Mouse (Mus musculus) limb, embryonic 12.5 days (tissue): ENCODE results near the gene Pald1. TPM values are rescaled to one million over a fixed set of nuclear protein-coding genes. Genes with fewer than 3 reads are reported as not detected.

Experiments used
- ATAC-seq: fragments of 200-750 bp; cut with Nextera tagmentation; 2 replicates; pipeline ENCODE4 v1.8.0; 2017; ENCODE audit warnings: low read depth, moderate TSS enrichment; ENCODE audit not compliant: insufficient number of reproducible peaks, insufficient read depth, low FRiP score, low TSS enrichment
- H3K27ac ChIP-seq: fragments of 300-500 bp; sonication (generic); 2 replicates; pipeline ENCODE4 v1.5.1; 2016; ENCODE audit warnings: mild to moderate bottlenecking, moderate library complexity
- H3K27me3 ChIP-seq: fragments of 300-500 bp; sonication (generic); 2 replicates; pipeline ENCODE4 v1.6.1; 2016; ENCODE audit warnings: mild to moderate bottlenecking, moderate library complexity
- H3K36me3 ChIP-seq: fragments of 300-500 bp; sonication (generic); 2 replicates; pipeline ENCODE4 v1.6.1; 2016; ENCODE audit warnings: mild to moderate bottlenecking, moderate library complexity
- H3K4me1 ChIP-seq: fragments of 300-500 bp; sonication (generic); replicated peaks from 2 replicates; pipeline ENCODE4 v1.6.1; 2016
- H3K4me2 ChIP-seq: fragments of 300-500 bp; sonication (generic); 2 replicates; pipeline ENCODE4 v1.6.1; 2016; ENCODE audit warnings: mild to moderate bottlenecking, moderate library complexity
- H3K4me3 ChIP-seq: fragments of 300-500 bp; sonication (generic); replicated peaks from 2 replicates; pipeline ENCODE4 v1.5.1; 2016; ENCODE audit warnings: mild to moderate bottlenecking
- H3K9ac ChIP-seq: fragments of 300-500 bp; sonication (generic); replicated peaks from 2 replicates; pipeline ENCODE4 v1.6.1; 2016; ENCODE audit warnings: mild to moderate bottlenecking, moderate library complexity
- H3K9me3 ChIP-seq: fragments of 300-500 bp; sonication (generic); 2 replicates; pipeline ENCODE4 v1.6.1; 2016; ENCODE audit warnings: mild to moderate bottlenecking, moderate library complexity
- WGBS: fragments of 180-500 bp; shearing (Covaris S2); methylation state at CpG from one replicate; pipeline ENCODE4 v1.1.7; 2016; 5-methylcytosine and 5-hydroxymethylcytosine counted together
- polyA plus RNA-seq: library from polyadenylated mRNA; unstranded; fragments of >200 nt; fragmentation: Nextera tagmentation; extraction: Ambion mirVana; gene quantifications from 2 replicates; pipeline ENCODE4 v1.2.1, GENCODE M21; 2016

The Pald1 gene
- polyA plus RNA-seq, 1 experiment from 2014 or later: 25.8 TPM

- Histone ChIP-seq H3K27ac (no peak overlapping the region), H3K4me1 (peaks cover 14% of the 10 kb centered on the region), H3K9ac (0 out of 2 replicates have a peak overlapping the region, but pooled peaks have one; percentile 27), H3K27me3 (peaks cover 73% of the 10 kb centered on the region), H3K9me3 (no peaks in the 10 kb centered on the region), H3K36me3 (no peaks in the 10 kb centered on the region), H3K4me2 (peak overlapping the region; percentile 88), H3K4me3 (0 out of 2 replicates have a peak overlapping the region, but pooled peaks have one; percentile 19)
- WGBS: 4% methylated on average over 24 of the region's 24 CpGs
- ATAC-seq: no peak
These were observed 35.8 kb upstream of the Pald1 start for GRCm38 (mm10) chr10:61419146-61419545.

GRCm38 (mm10) chr10:61418131-61418900, 35.0 kb upstream of the Pald1 start:
- Histone ChIP-seq H3K27ac (no peak overlapping the region), H3K9me3 (no peaks in the 10 kb centered on the region), H3K9ac (peak overlapping the region; percentile 48; the same call in 1 of the 2 replicates), H3K27me3 (peaks cover 77% of the 10 kb centered on the region), H3K36me3 (no peaks in the 10 kb centered on the region), H3K4me2 (peak overlapping the region; percentile 88), H3K4me1 (peaks cover 14% of the 10 kb centered on the region), H3K4me3 (peak overlapping the region; percentile 51)
- 0 out of 2 replicates have a peak, but pooled peaks have one; percentile 44 for ATAC-seq
- WGBS: under 1% methylated on average over 50 of the region's 50 CpGs

- no peak within 1 kb of the TSS for H3K27ac ChIP-seq
- peak within 1 kb of the TSS; percentile 51 for H3K4me3 ChIP-seq
- H3K4me2 ChIP-seq: peak within 1 kb of the TSS; percentile 88
- peak within 1 kb of the TSS; percentile 48; the same call in 1 of the 2 replicates for H3K9ac ChIP-seq
- ATAC-seq: no peak
- no peaks in the 10 kb centered on the region for H3K9me3 ChIP-seq
- H3K27me3 ChIP-seq: peaks cover 84% of the 10 kb centered on the region
- H3K4me1 ChIP-seq: peaks cover 14% of the 10 kb centered on the region
- 19% methylated on average over 8 of the region's 10 CpGs for WGBS
- H3K36me3 ChIP-seq: no peaks in the 10 kb centered on the region
These were observed 34.3 kb upstream of the Pald1 start, which contains the start of gene Nodal for GRCm38 (mm10) chr10:61417672-61418071. Gene Nodal (plus strand): TSS chr10:61417972.

GRCm38 (mm10) chr10:61417046-61417445, 33.7 kb upstream of the Pald1 start:
- Histone ChIP-seq H3K4me3 (no peak overlapping the region), H3K27ac (no peak overlapping the region), H3K27me3 (peaks cover 86% of the 10 kb centered on the region), H3K36me3 (no peaks in the 10 kb centered on the region), H3K4me1 (peaks cover 14% of the 10 kb centered on the region), H3K9ac (no peak overlapping the region), H3K4me2 (no peak overlapping the region), H3K9me3 (no peaks in the 10 kb centered on the region)
- WGBS: 45% methylated on average over 2 of the region's 2 CpGs
- ATAC-seq: no peak

GRCm38 (mm10) chr10:61416561-61416960, 33.2 kb upstream of the Pald1 start:
- Histone ChIP-seq H3K4me1 (peaks cover 14% of the 10 kb centered on the region), H3K9me3 (no peaks in the 10 kb centered on the region), H3K36me3 (no peaks in the 10 kb centered on the region), H3K27me3 (peaks cover 86% of the 10 kb centered on the region), H3K4me3 (no peak overlapping the region), H3K4me2 (no peak overlapping the region), H3K27ac (no peak overlapping the region), H3K9ac (no peak overlapping the region)
- 22% methylated on average over 7 of the region's 7 CpGs for WGBS
- ATAC-seq: no peak

GRCm38 (mm10) chr10:61415890-61416289, 32.6 kb upstream of the Pald1 start:
- Histone ChIP-seq H3K36me3 (no peaks in the 10 kb centered on the region), H3K9ac (no peak overlapping the region), H3K27me3 (peaks cover 82% of the 10 kb centered on the region), H3K9me3 (no peaks in the 10 kb centered on the region), H3K27ac (no peak overlapping the region), H3K4me2 (no peak overlapping the region), H3K4me1 (peaks cover 14% of the 10 kb centered on the region), H3K4me3 (no peak overlapping the region)
- ATAC-seq: no peak
- 15% methylated on average over 8 of the region's 8 CpGs for WGBS

GRCm38 (mm10) chr10:61415240-61415639, 31.9 kb upstream of the Pald1 start:
- Histone ChIP-seq H3K4me3 (no peak overlapping the region), H3K9ac (no peak overlapping the region), H3K27ac (no peak overlapping the region), H3K4me1 (peaks cover 15% of the 10 kb centered on the region), H3K9me3 (no peaks in the 10 kb centered on the region), H3K27me3 (peaks cover 77% of the 10 kb centered on the region), H3K4me2 (no peak overlapping the region), H3K36me3 (no peaks in the 10 kb centered on the region)
- ATAC-seq: no peak
- WGBS: 55% methylated on average over 3 of the region's 3 CpGs

- Histone ChIP-seq H3K36me3 (no peaks in the 10 kb centered on the region), H3K9ac (no peak overlapping the region), H3K9me3 (no peaks in the 10 kb centered on the region), H3K4me2 (no peak overlapping the region), H3K27ac (no peak overlapping the region), H3K27me3 (peaks cover 62% of the 10 kb centered on the region), H3K4me3 (no peak overlapping the region), H3K4me1 (peaks cover 9% of the 10 kb centered on the region)
- WGBS: 36% methylated on average over 21 of the region's 21 CpGs
- ATAC-seq: no peak
These were observed 29.7 kb upstream of the Pald1 start for GRCm38 (mm10) chr10:61412910-61413625.

GRCm38 (mm10) chr10:61410193-61410592, 26.9 kb upstream of the Pald1 start:
- Histone ChIP-seq H3K27me3 (peaks cover 51% of the 10 kb centered on the region), H3K36me3 (no peaks in the 10 kb centered on the region), H3K4me1 (peaks cover 8% of the 10 kb centered on the region), H3K9me3 (no peaks in the 10 kb centered on the region; the same call in 1 of the 2 replicates), H3K4me2 (no peak overlapping the region), H3K9ac (no peak overlapping the region), H3K27ac (no peak overlapping the region), H3K4me3 (no peak overlapping the region)
- ATAC-seq: no peak
- 31% methylated on average over 9 of the region's 9 CpGs for WGBS

GRCm38 (mm10) chr10:61409776-61410175, 26.4 kb upstream of the Pald1 start:
- Histone ChIP-seq H3K36me3 (no peaks in the 10 kb centered on the region), H3K9ac (no peak overlapping the region), H3K4me1 (peaks cover 8% of the 10 kb centered on the region), H3K27ac (no peak overlapping the region), H3K4me2 (no peak overlapping the region), H3K27me3 (peaks cover 47% of the 10 kb centered on the region), H3K9me3 (no peaks in the 10 kb centered on the region; the same call in 1 of the 2 replicates), H3K4me3 (no peak overlapping the region)
- no peak for ATAC-seq
- WGBS: 3% methylated on average over 4 of the region's 4 CpGs

- Histone ChIP-seq H3K36me3 (no peaks in the 10 kb centered on the region), H3K27me3 (peaks cover 32% of the 10 kb centered on the region), H3K9me3 (no peaks in the 10 kb centered on the region; the same call in 1 of the 2 replicates), H3K4me3 (no peak overlapping the region), H3K27ac (no peak overlapping the region), H3K4me2 (no peak overlapping the region), H3K4me1 (peaks cover 8% of the 10 kb centered on the region), H3K9ac (no peak overlapping the region)
- ATAC-seq: no peak
- 7% methylated on average over 10 of the region's 10 CpGs for WGBS
These were observed 22.6 kb upstream of the Pald1 start for GRCm38 (mm10) chr10:61405958-61406357.
